Mouse (Mus musculus): ENCODE data around the gene Appl2.
A peak's percentile ranks its signal among the peaks of the same experiment; 100 is the strongest.
"Not testable (repeated sequence)": the region's sequence is repeated elsewhere in the genome, so short reads cannot be mapped to it uniquely, and the experiment has no call there.

Appl2 gene

GRCm38 (mm10) chr10:83648131-83649020, at the start of gene Appl2:
TSS of gene Appl2 (minus strand) at chr10:83648738.
- peak; percentile 89 to 93 for DNase-seq (ENCODE audit: low spot score in 2 of 2)

- no peak for DNase-seq (ENCODE audit: low spot score in 2 of 2)
Measured at GRCm38 (mm10) chr10:83696226-83696625, 47.7 kb upstream of the Appl2 start.

GRCm38 (mm10) chr10:83692175-83692895, 43.8 kb upstream of the Appl2 start:
- no peak for DNase-seq (ENCODE audit: low spot score in 2 of 2)

GRCm38 (mm10) chr10:83688215-83688614, 39.7 kb upstream of the Appl2 start:
- DNase-seq (ENCODE audit: low spot score in 2 of 2), result peak in 1 of 2 experiments; percentile 4

- no peak for DNase-seq (ENCODE audit: low spot score in 2 of 2)
Measured at GRCm38 (mm10) chr10:83681334-83681733, 32.8 kb upstream of the Appl2 start.

GRCm38 (mm10) chr10:83666556-83666955, 18.0 kb upstream of the Appl2 start:
- no peak for DNase-seq (ENCODE audit: low spot score in 2 of 2)

GRCm38 (mm10) chr10:83661925-83662324, 13.4 kb upstream of the Appl2 start:
- no peak for DNase-seq (ENCODE audit: low spot score in 2 of 2)

- no peak for DNase-seq (ENCODE audit: low spot score in 2 of 2)
Measured at GRCm38 (mm10) chr10:83660605-83661004, 12.1 kb upstream of the Appl2 start.

- no peak for DNase-seq (ENCODE audit: low spot score in 2 of 2)
Measured at GRCm38 (mm10) chr10:83654591-83654990, 6.1 kb upstream of the Appl2 start.

- DNase-seq (ENCODE audit: low spot score in 2 of 2), result not testable (repeated sequence)
Measured at GRCm38 (mm10) chr10:83652205-83652866, 3.8 kb upstream of the Appl2 start.

GRCm38 (mm10) chr10:83649037-83649436, 499 bp upstream of the Appl2 start:
- DNase-seq (ENCODE audit: low spot score in 2 of 2), result no peak

- no peak for DNase-seq (ENCODE audit: low spot score in 2 of 2)
Measured at GRCm38 (mm10) chr10:83646351-83646885, 2.1 kb downstream of the Appl2 start.

GRCm38 (mm10) chr10:83645716-83645990, 2.9 kb downstream of the Appl2 start:
- no peak for DNase-seq (ENCODE audit: low spot score in 2 of 2)

- DNase-seq (ENCODE audit: low spot score in 2 of 2), result no peak
Measured at GRCm38 (mm10) chr10:83644865-83645715, 3.4 kb downstream of the Appl2 start.

GRCm38 (mm10) chr10:83644167-83644566, 4.4 kb downstream of the Appl2 start:
- no peak for DNase-seq (ENCODE audit: low spot score in 2 of 2)

GRCm38 (mm10) chr10:83641641-83642040, 6.9 kb downstream of the Appl2 start:
- no peak for DNase-seq (ENCODE audit: low spot score in 2 of 2)

GRCm38 (mm10) chr10:83639881-83640386, 8.6 kb downstream of the Appl2 start:
- no peak for DNase-seq (ENCODE audit: low spot score in 2 of 2)

- DNase-seq (ENCODE audit: low spot score in 2 of 2), result peak in 1 of 2 experiments; percentile 60
Measured at GRCm38 (mm10) chr10:83637295-83637694, 11.2 kb downstream of the Appl2 start.

- DNase-seq (ENCODE audit: low spot score in 2 of 2), result no peak
Measured at GRCm38 (mm10) chr10:83636191-83636590, 12.3 kb downstream of the Appl2 start.

GRCm38 (mm10) chr10:83634461-83634860, 14.1 kb downstream of the Appl2 start:
- DNase-seq (ENCODE audit: low spot score in 2 of 2), result no peak

- peak in 1 of 2 experiments; percentile 38 for DNase-seq (ENCODE audit: low spot score in 2 of 2)
Measured at GRCm38 (mm10) chr10:83632806-83633374, 15.6 kb downstream of the Appl2 start.
